Mouse (Mus musculus) heart, embryonic 15.5 days (tissue): ENCODE measurements around the gene Mpped2. TPM values are rescaled to one million over a fixed set of nuclear protein-coding genes. Genes with fewer than 3 reads are reported as not detected.

Experiments used
- ATAC-seq: fragments of 200-750 bp; cut with Nextera tagmentation; replicated peaks from 2 replicates; pipeline ENCODE4 v1.8.0; 2017; ENCODE audit warnings: low read depth, moderate TSS enrichment; ENCODE audit not compliant: insufficient number of reproducible peaks, insufficient read depth, low FRiP score
- H3K27ac ChIP-seq: fragments of 300-500 bp; sonication (generic); 2 replicates; pipeline ENCODE4 v1.5.1; 2015; ENCODE audit warnings: mild to moderate bottlenecking, inconsistent platforms
- H3K27me3 ChIP-seq: fragments of 300-500 bp; sonication (generic); 2 replicates; pipeline ENCODE4 v1.6.1; 2015; ENCODE audit warnings: inconsistent platforms
- H3K36me3 ChIP-seq: fragments of 300-500 bp; sonication (generic); 2 replicates; pipeline ENCODE4 v1.6.1; 2015; ENCODE audit warnings: mild to moderate bottlenecking, inconsistent platforms
- H3K4me1 ChIP-seq: fragments of 300-500 bp; sonication (generic); replicated peaks from 2 replicates; pipeline ENCODE4 v1.6.1; 2015; ENCODE audit warnings: inconsistent platforms
- H3K4me2 ChIP-seq: fragments of 300-500 bp; sonication (generic); 2 replicates; pipeline ENCODE4 v1.6.1; 2015; ENCODE audit warnings: inconsistent platforms, mild to moderate bottlenecking, moderate library complexity
- H3K4me3 ChIP-seq: fragments of 300-500 bp; sonication (generic); 2 replicates; pipeline ENCODE4 v1.5.1; 2015; ENCODE audit warnings: mild to moderate bottlenecking, inconsistent platforms
- H3K9ac ChIP-seq: fragments of 300-500 bp; sonication (generic); 2 replicates; pipeline ENCODE4 v1.6.1; 2015; ENCODE audit warnings: mild to moderate bottlenecking, inconsistent platforms
- H3K9me3 ChIP-seq: fragments of 300-500 bp; sonication (generic); replicated peaks from 2 replicates; pipeline ENCODE4 v1.6.1; 2016; ENCODE audit warnings: inconsistent platforms
- WGBS: fragments of 180-500 bp; shearing (Covaris S2); methylation state at CpG from one replicate; pipeline ENCODE4 v1.1.7; 2015; ENCODE audit warnings: mixed read lengths; 5-methylcytosine and 5-hydroxymethylcytosine counted together
- polyA plus RNA-seq: library from polyadenylated mRNA; unstranded; fragments of >200 nt; fragmentation: Nextera tagmentation; extraction: Ambion mirVana; gene quantifications from 2 replicates; pipeline ENCODE4 v1.2.1, GENCODE M21; 2015

Gene Mpped2
- polyA plus RNA-seq, 1 experiment from 2014 or later = 43.4 TPM

DNA sequence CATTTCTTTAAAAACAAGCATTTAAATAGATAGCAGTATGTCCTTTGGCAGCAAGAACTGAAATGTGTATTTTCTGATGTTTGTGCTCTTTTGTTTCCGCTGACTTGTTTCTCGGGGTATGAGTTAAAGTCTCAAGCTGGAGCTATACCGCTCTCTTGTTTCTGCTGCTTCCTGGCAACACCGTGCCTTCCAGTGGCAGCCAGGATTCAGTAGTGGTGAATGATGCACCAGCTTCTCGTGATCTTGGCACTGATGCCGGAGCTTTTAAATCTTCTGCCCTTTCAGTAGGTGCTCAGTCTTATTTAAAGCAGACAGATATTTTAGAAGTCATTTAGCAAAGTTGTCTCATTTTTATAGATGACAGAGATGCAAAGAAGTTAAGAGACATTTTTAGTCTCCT lies 53.1 kb downstream of the Mpped2 start:
- Histone ChIP-seq H3K4me1 (peaks cover 4% of the 10 kb centered on the region; the same call in 1 of the 2 replicates), H3K27me3 (no peaks in the 10 kb centered on the region), H3K9me3 (no peaks in the 10 kb centered on the region), H3K4me2 (no peak overlapping the region), H3K4me3 (no peak overlapping the region), H3K36me3 (no peaks in the 10 kb centered on the region), H3K27ac (no peak overlapping the region), H3K9ac (no peak overlapping the region)
- 71% methylated on average over 6 of the region's 6 CpGs for WGBS
- no peak for ATAC-seq

DNA sequence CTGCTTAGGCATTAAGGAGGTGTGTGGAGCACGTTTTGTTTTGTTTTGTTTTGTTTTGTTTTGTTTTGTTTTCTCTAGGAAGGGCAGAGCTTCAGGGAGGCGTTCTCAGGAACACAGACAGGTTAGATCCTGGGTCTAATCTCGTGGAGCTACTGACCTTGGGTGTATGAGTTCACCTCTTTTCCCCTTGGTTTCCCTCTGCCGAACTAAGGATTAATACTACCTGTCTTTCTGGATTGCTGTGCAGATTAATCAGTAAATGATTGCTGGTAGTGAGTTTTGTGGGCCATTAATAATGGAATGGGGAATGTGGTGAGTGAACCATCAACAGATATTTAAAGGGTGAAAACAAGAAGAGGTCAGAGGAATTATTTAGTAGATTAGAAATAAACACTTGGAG lies 53.8 kb downstream of the Mpped2 start:
- Histone ChIP-seq H3K36me3 (no peaks in the 10 kb centered on the region), H3K27me3 (no peaks in the 10 kb centered on the region), H3K9ac (no peak overlapping the region), H3K4me2 (no peak overlapping the region), H3K4me3 (no peak overlapping the region), H3K9me3 (no peaks in the 10 kb centered on the region), H3K27ac (no peak overlapping the region), H3K4me1 (peaks cover 4% of the 10 kb centered on the region; the same call in 1 of the 2 replicates)
- WGBS = 59% methylated on average over 4 of the region's 4 CpGs
- no peak for ATAC-seq

DNA sequence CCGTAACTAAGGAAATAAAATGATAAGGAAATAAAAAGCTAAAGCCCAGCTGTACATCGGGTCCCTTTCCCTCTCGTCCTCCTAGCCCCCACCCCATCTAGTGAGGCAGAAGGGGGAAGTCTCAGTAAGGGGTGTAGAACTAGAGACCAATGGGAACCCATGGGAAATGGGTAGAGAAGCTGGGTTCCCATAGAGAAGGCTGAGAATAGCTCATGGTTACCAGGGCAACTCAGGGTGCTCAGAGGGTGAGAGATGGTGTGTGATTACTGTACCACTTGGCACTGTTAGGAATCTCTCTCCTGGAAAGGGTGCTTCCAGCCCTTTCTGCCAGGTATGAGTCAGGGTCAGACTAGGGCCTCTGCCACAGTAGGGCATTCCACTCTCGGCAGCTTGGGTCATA lies 54.3 kb downstream of the Mpped2 start:
- Histone ChIP-seq H3K27ac (no peak overlapping the region), H3K9ac (no peak overlapping the region)
- ATAC-seq = no peak

DNA sequence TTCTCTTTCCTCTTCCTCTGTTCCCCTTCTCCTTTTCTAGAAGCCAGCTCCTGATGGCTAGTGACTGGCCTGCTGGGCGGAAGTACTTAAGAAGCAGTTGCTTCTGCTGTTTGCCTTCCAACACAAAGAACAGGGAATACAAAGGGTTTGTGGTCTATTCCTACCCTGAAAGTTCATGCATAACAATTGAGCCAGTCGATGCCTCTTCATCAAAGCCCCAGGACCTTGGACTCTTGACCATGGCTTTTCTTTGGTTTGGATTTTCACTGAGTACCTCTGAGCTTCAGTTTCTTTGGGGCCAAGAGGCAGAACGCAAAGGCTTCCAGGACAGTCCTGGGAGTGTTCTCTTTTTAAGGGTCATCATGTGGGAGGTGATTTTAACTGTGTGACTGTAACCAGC lies 57.8 kb downstream of the Mpped2 start:
- no peaks in the 10 kb centered on the region for H3K9me3 ChIP-seq
- no peak for ATAC-seq
- H3K4me3 ChIP-seq = no peak overlapping the region
- H3K4me1 ChIP-seq = peaks cover 4% of the 10 kb centered on the region; the same call in 1 of the 2 replicates
- no peak overlapping the region for H3K4me2 ChIP-seq
- no peaks in the 10 kb centered on the region for H3K27me3 ChIP-seq
- H3K9ac ChIP-seq = no peak overlapping the region
- WGBS = 83% methylated on average over 3 of the region's 3 CpGs
- H3K36me3 ChIP-seq = no peaks in the 10 kb centered on the region
- H3K27ac ChIP-seq = no peak overlapping the region

More for the DNA sequence above, 54.3 kb downstream of the Mpped2 start:
- H3K36me3 ChIP-seq = no peaks in the 10 kb centered on the region
- 72% methylated on average over 4 of the region's 4 CpGs for WGBS
- peaks cover 4% of the 10 kb centered on the region; the same call in 1 of the 2 replicates for H3K4me1 ChIP-seq
- H3K27me3 ChIP-seq = no peaks in the 10 kb centered on the region
- no peak overlapping the region for H3K4me2 ChIP-seq
- no peaks in the 10 kb centered on the region for H3K9me3 ChIP-seq
- no peak overlapping the region for H3K4me3 ChIP-seq

DNA sequence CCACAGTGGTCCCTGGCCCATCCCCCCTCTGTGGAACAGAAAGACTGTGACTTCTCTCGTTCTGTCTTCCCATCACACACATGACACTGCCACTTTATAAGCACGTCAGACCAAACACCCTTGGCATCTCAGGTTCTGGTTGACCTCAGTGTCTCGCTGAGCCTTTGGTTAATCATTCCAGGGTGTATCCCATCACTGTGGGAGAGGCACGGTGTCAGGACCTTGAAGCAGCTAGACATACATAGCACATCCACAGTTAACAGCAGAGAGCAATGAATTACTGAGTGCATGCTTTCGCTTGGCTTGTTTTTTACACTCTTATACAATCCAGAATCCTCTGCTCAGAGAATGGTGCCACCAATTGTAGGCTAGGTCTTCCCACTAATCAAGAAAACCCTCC lies 60.6 kb downstream of the Mpped2 start:
- H3K27ac ChIP-seq = no peak overlapping the region

DNA sequence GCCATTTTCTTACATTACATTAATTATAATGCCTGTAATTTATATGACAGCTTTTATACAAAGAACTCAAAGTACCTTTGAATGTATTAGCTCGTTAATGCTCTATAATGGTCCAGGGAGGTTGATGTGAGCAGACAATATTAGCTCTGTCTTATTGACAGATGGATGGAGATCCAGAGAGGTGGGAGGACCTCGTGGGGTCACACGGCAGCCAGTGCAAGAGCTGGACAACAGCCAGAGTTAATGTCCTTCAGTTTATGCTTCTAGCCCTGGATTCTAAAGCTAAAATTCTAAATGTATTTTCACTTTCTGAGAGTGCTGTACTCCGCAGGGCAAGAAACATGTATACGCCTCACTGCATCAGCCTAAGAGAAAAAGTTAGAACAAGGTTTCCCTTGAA lies 61.6 kb downstream of the Mpped2 start:
- Histone ChIP-seq H3K4me1 (no peaks in the 10 kb centered on the region), H3K9me3 (no peaks in the 10 kb centered on the region), H3K4me3 (no peak overlapping the region), H3K9ac (no peak overlapping the region), H3K27ac (no peak overlapping the region), H3K27me3 (no peaks in the 10 kb centered on the region), H3K36me3 (no peaks in the 10 kb centered on the region), H3K4me2 (no peak overlapping the region)
- no peak for ATAC-seq
- 64% methylated on average over 5 of the region's 5 CpGs for WGBS

More for the DNA sequence above, 60.6 kb downstream of the Mpped2 start:
- ATAC-seq = no peak
- Histone ChIP-seq H3K9ac (no peak overlapping the region), H3K9me3 (no peaks in the 10 kb centered on the region), H3K4me3 (no peak overlapping the region), H3K27me3 (no peaks in the 10 kb centered on the region), H3K4me2 (no peak overlapping the region), H3K4me1 (no peaks in the 10 kb centered on the region), H3K36me3 (no peaks in the 10 kb centered on the region)
- 74% methylated on average over 5 of the region's 5 CpGs for WGBS

DNA sequence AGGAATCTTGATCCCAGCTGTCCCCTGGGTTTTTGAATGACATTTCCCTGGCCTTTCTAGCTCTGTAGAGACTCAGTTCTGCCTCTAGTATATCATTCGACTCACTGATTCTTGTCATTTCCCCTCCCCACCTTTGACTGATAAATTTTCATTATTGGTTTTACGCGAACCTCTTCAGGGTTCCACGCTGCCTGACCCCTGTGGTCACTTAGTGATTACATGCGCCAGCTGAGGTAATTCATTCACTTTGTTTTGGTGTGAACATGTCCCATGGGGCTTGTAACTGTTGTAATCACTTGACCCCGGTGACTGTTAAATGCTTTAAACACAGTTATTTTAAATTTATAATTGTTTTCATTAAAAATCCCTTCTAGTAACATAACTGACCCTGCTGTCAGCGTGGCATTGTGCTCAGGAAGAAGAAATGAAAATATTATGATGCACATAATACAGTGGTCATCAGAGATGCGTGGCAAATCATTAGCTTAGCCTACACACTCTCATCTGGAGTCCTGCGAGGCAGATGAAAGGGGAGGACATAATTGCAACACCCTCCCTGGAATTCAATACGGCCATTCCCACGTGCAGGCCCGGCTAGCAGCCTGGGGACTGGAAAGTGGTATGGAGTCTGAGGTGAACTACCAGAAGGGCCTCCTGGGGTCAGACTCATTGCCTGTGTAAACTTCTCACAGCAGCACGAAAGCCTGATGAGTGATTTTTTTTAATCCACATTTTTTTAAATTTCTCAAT lies 63.5 kb downstream of the Mpped2 start:
- H3K36me3 ChIP-seq = no peaks in the 10 kb centered on the region
- H3K9me3 ChIP-seq = no peaks in the 10 kb centered on the region
- H3K27me3 ChIP-seq = no peaks in the 10 kb centered on the region
- ATAC-seq = no peak
- 68% methylated on average over 13 of the region's 13 CpGs for WGBS
- H3K27ac ChIP-seq = no peak overlapping the region
- H3K4me3 ChIP-seq = no peak overlapping the region
- H3K4me1 ChIP-seq = 0 out of 2 replicates have a peak, but pooled peaks cover 2% of the 10 kb centered on the region
- no peak overlapping the region for H3K4me2 ChIP-seq
- no peak overlapping the region for H3K9ac ChIP-seq

DNA sequence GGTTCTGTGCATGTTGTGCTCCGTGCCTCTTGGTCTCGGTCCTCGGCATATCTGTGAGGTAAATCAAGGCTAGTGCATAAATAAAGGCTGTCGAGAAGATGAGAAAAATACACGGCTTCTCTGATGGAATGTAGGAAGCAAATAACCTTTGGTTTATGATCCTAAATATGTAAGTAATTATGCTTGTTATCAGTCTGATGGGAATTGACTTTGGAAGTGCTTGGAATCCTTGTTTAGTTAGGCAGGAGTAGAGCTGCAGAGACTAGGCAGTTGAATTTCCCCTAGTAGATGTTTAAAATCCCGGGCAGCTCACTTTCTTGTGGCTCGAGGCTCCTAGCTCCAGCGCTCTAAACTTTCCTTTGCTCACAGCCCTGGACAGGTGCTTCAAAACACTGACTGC lies 69.9 kb downstream of the Mpped2 start:
- H3K4me1 ChIP-seq = 0 out of 2 replicates have a peak, but pooled peaks cover 2% of the 10 kb centered on the region
- ATAC-seq = no peak
- H3K36me3 ChIP-seq = no peaks in the 10 kb centered on the region
- H3K27me3 ChIP-seq = no peaks in the 10 kb centered on the region
- H3K9me3 ChIP-seq = no peaks in the 10 kb centered on the region
- WGBS = 74% methylated on average over 8 of the region's 8 CpGs
- no peak overlapping the region for H3K27ac ChIP-seq
- no peak overlapping the region for H3K9ac ChIP-seq
- no peak overlapping the region for H3K4me3 ChIP-seq
- no peak overlapping the region for H3K4me2 ChIP-seq

DNA sequence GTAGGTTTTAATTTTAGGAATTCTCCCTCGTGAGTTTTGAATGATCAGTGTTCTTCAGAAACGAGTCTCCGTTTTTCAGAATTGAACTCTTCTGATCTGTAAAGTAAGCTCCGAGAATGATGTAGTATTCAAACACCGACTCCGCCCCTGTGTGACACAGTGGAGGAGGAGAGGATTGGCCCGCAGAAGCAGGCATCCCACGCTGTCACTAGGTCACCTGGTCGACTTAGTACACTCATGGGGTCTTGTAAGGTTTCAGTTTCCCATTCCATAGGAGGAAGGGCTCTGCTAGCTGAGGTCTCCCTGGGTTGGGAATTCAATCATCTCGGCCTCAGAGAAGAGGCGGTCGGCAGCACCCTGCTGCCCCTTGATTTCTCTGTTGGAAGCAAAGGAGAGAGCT lies 76.2 kb downstream of the Mpped2 start:
- H3K27me3 ChIP-seq = no peaks in the 10 kb centered on the region
- no peaks in the 10 kb centered on the region for H3K9me3 ChIP-seq
- no peak overlapping the region for H3K4me3 ChIP-seq
- no peak overlapping the region for H3K4me2 ChIP-seq
- no peak for ATAC-seq
- no peak overlapping the region for H3K9ac ChIP-seq
- WGBS = 83% methylated on average over 12 of the region's 12 CpGs
- H3K4me1 ChIP-seq = no peaks in the 10 kb centered on the region; the same call in 1 of the 2 replicates
- no peak overlapping the region for H3K27ac ChIP-seq
- no peaks in the 10 kb centered on the region for H3K36me3 ChIP-seq

DNA sequence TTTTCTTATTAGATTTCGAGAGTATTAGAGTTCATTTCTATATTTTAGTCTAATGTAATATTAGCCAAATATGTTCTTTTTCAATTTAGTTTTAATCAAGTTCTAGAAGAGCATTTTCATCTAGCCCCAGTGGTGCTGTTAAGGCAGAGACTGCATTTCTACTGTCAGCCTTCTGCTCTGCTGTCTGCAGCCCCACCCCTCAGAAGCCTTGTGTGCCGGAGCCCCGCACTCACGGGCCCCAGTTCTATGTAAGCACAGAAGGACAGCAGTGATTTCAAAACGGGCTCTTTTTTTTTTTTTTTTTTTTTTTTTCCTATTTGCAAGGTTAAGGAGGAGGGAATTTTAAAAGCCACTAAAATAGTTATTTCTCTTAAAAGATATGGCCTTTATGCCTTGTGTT lies 79.6 kb downstream of the Mpped2 start:
- Histone ChIP-seq H3K9me3 (no peaks in the 10 kb centered on the region), H3K36me3 (no peaks in the 10 kb centered on the region), H3K9ac (no peak overlapping the region), H3K4me2 (no peak overlapping the region), H3K27ac (no peak overlapping the region), H3K27me3 (no peaks in the 10 kb centered on the region), H3K4me3 (no peak overlapping the region), H3K4me1 (no peaks in the 10 kb centered on the region; the same call in 1 of the 2 replicates)
- WGBS = 73% methylated on average over 5 of the region's 5 CpGs
- no peak for ATAC-seq

DNA sequence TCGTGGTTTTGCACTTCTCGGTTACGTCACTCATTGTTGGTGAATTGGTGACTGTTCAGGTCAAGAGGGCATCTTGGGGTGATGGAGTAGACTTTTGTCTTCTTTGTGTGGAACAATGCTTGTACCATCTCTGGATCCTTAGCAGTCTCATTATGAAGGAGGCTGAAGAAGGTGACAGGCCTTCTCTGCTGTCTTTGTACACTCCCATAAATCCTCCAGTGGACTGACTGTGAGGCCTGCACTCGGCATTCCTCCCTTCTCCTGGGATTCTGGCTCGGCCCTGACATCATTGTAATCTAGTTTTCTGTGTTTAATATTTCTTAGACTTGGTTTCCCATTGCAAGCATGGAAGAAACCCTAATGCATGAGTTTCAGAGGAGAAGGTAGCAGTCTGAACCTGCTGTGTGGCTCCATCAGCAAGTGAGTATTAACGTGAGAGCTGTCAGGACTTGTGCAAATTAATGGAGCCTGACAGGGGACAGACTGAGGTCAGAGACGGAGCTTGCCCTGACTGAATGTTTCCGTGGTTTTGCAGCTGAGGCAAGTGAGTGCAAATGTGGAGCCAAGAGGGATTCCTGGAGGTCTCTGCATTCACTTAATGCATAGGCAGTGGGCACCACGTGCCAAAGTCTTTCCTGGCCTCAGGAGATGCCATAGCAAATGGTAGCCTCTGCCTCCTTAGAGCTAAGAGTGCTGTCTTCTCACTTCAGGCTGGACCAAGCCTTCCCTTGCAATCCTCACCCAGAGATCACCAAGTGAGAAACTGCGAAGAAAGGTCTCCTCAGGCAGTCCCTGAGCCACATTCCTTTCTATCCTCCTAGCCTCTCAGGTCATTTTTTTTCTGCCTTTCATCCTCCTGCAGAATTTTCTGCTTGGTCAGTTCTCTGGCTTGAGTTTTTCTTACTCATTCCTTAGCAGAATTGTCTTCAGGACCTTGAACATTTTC lies 81.5 kb downstream of the Mpped2 start:
- H3K9ac ChIP-seq = no peak overlapping the region
- WGBS = 50% methylated on average over 10 of the region's 10 CpGs
- no peak overlapping the region for H3K4me2 ChIP-seq
- no peaks in the 10 kb centered on the region for H3K36me3 ChIP-seq
- no peak overlapping the region for H3K27ac ChIP-seq
- H3K9me3 ChIP-seq = no peaks in the 10 kb centered on the region
- no peak for ATAC-seq
- H3K27me3 ChIP-seq = no peaks in the 10 kb centered on the region
- peaks cover 2% of the 10 kb centered on the region; the same call in 1 of the 2 replicates for H3K4me1 ChIP-seq
- no peak overlapping the region for H3K4me3 ChIP-seq
